In genomic region chr17:34099531-34099930, GRCm38 (mm10) we compare ENCODE assay signal across 27 mouse cellular contexts. TPM values are rescaled to one million over a fixed set of nuclear protein-coding genes. Genes with fewer than 3 reads are reported as not detected.
A peak's percentile ranks its signal among the peaks of the same experiment; 100 is the strongest.
DNase-seq lines count a peak whose midpoint lies in the region; ATAC-seq and TF ChIP-seq lines count a peak whose summit lies in the region.
"Had no signal": no experiment of that assay in that cellular context is flagged by ENCODE, and none has a peak within 500 bp of the region (broad histone marks: within the 10 kb centered on the region; RNA-seq: fewer than 3 reads in every experiment).

No protein-coding gene starts in this region.

- peaks cover 22% of the 10 kb centered on the region for H3K4me1 ChIP-seq in limb, embryonic 12.5 days (replicated peaks)
- 0 out of 2 replicates have a peak, but pooled peaks cover 6% of the 10 kb centered on the region for H3K4me1 ChIP-seq in limb, embryonic 10.5 days
- H3K4me1 ChIP-seq in intestine, postnatal 0 days (replicated peaks; ENCODE audit: control insufficient read depth, insufficient read depth, low read length) = 0 out of 2 replicates have a peak, but pooled peaks cover 7% of the 10 kb centered on the region
- H3K4me1 ChIP-seq: heart, embryonic 12.5 days had no signal

- no peak overlapping the region for H3K4me2 ChIP-seq in limb, embryonic 12.5 days
- H3K4me2 ChIP-seq in intestine, postnatal 0 days (replicated peaks; ENCODE audit: low read depth) = peak overlapping the region; percentile 30
- H3K4me2 ChIP-seq: heart, embryonic 12.5 days; hindbrain, embryonic 13.5 days; liver, embryonic 15.5 days; lung, embryonic 15.5 days; midbrain, embryonic 13.5 days; neural tube, embryonic 15.5 days had no signal

- no peak for DNase-seq in limb, embryonic 10.5 days (ENCODE audit: low spot score)
- peak; percentile 64 for DNase-seq in kidney, adult 9 months
- peak; percentile 64 to 70 for DNase-seq in kidney, postnatal 36 days
- no peak for DNase-seq in ovary, postnatal 36 days (ENCODE audit: low spot score)
- no peak for DNase-seq in adrenal gland, postnatal 36 days
- DNase-seq: adrenal gland, postnatal 25 days; cerebellum, adult 8-10 months; cerebellum, postnatal 25 days; heart, adult 2 months; heart, postnatal 4 days; layer of hippocampus, adult 9-11 months; right cerebral cortex, postnatal 25 days; thymus, postnatal 25 days had no signal

- peak overlapping the region; percentile 29; the same call in 1 of the 2 replicates for H3K27ac ChIP-seq in limb, embryonic 12.5 days
- H3K27ac ChIP-seq in limb, embryonic 10.5 days = no peak overlapping the region
- no peak overlapping the region for H3K27ac ChIP-seq in intestine, postnatal 0 days (ENCODE audit: low read depth, low read length)
- H3K27ac ChIP-seq: heart, adult 2 months; hindbrain, embryonic 13.5 days; liver, embryonic 15.5 days; lung, embryonic 15.5 days; macrophage; midbrain, embryonic 13.5 days; neural tube, embryonic 15.5 days had no signal

- TF ChIP-seq CTCF in intestine, postnatal 0 days (IDR thresholded peaks at IDR 0.05; ENCODE audit: low read depth) = no peak

- WGBS in limb, embryonic 12.5 days = 34% methylated on average over 5 of the region's 5 CpGs
- 71% methylated on average over 5 of the region's 5 CpGs for WGBS in limb, embryonic 10.5 days
- 33% methylated on average over 5 of the region's 5 CpGs for WGBS in intestine, postnatal 0 days

- H3K4me3 ChIP-seq in limb, embryonic 12.5 days (replicated peaks) = no peak overlapping the region
- no peak overlapping the region for H3K4me3 ChIP-seq in limb, embryonic 10.5 days
- H3K4me3 ChIP-seq in intestine, postnatal 0 days (ENCODE audit: low read depth, low read length) = no peak overlapping the region
- H3K4me3 ChIP-seq: heart, adult 2 months; heart, embryonic 12.5 days; hindbrain, embryonic 13.5 days; liver, embryonic 15.5 days; lung, embryonic 15.5 days; midbrain, embryonic 13.5 days; neural tube, embryonic 15.5 days had no signal

- H3K9ac ChIP-seq in limb, embryonic 12.5 days (replicated peaks) = no peak overlapping the region
- H3K9ac ChIP-seq in intestine, postnatal 0 days (ENCODE audit: low read depth, low read length) = no peak overlapping the region
- H3K9ac ChIP-seq: heart, embryonic 12.5 days; hindbrain, embryonic 13.5 days; liver, embryonic 15.5 days; lung, embryonic 15.5 days; midbrain, embryonic 13.5 days; neural tube, embryonic 15.5 days had no signal

- no peaks in the 10 kb centered on the region for H3K9me3 ChIP-seq in limb, embryonic 12.5 days
- H3K9me3 ChIP-seq in limb, embryonic 10.5 days (replicated peaks) = no peaks in the 10 kb centered on the region
- H3K9me3 ChIP-seq in intestine, postnatal 0 days (ENCODE audit: control insufficient read depth) = no peaks in the 10 kb centered on the region
- H3K9me3 ChIP-seq: heart, embryonic 12.5 days; hindbrain, embryonic 13.5 days; liver, embryonic 15.5 days; lung, embryonic 15.5 days; midbrain, embryonic 13.5 days; neural tube, embryonic 15.5 days had no signal

- no peaks in the 10 kb centered on the region for H3K36me3 ChIP-seq in limb, embryonic 12.5 days
- H3K36me3 ChIP-seq in limb, embryonic 10.5 days = no peaks in the 10 kb centered on the region
- no peaks in the 10 kb centered on the region for H3K36me3 ChIP-seq in intestine, postnatal 0 days (ENCODE audit: control insufficient read depth, insufficient read depth)
- H3K36me3 ChIP-seq: heart, embryonic 12.5 days; hindbrain, embryonic 13.5 days; liver, embryonic 15.5 days; lung, embryonic 15.5 days; midbrain, embryonic 13.5 days; neural tube, embryonic 15.5 days had no signal

- H3K27me3 ChIP-seq in limb, embryonic 12.5 days = peaks cover 7% of the 10 kb centered on the region; the same call in 1 of the 2 replicates
- H3K27me3 ChIP-seq in limb, embryonic 10.5 days (ENCODE audit: low read depth, poor library complexity, severe bottlenecking) = peaks cover 10% of the 10 kb centered on the region; the same call in 1 of the 2 replicates
- H3K27me3 ChIP-seq in intestine, postnatal 0 days (replicated peaks; ENCODE audit: control insufficient read depth, insufficient read depth, low read length) = no peaks in the 10 kb centered on the region
- H3K27me3 ChIP-seq: hindbrain, embryonic 13.5 days; lung, embryonic 15.5 days; neural tube, embryonic 15.5 days had no signal

- no peak for ATAC-seq in limb, embryonic 12.5 days (ENCODE audit: insufficient number of reproducible peaks, insufficient read depth, low FRiP score, low TSS enrichment, low read depth)
- no peak for ATAC-seq in intestine, postnatal 0 days
- ATAC-seq: forebrain, embryonic 16.5 days; midbrain, embryonic 13.5 days had no signal

RNA-seq across cellular contexts. Expression of gene H2-Oa, which starts 7.4 kb away (rescaled TPM):
- 0.71 and 0.86 TPM in 2 replicates for polyA plus RNA-seq in limb, embryonic 12.5 days (2016; fragmentation: Nextera tagmentation; extraction: Ambion mirVana)
- polyA plus RNA-seq in limb, embryonic 10.5 days (2016; fragmentation: Nextera tagmentation; extraction: Ambion mirVana) = 0.31 and 0.66 TPM in 2 replicates
- polyA plus RNA-seq in intestine, postnatal 0 days (2015; fragmentation: Nextera tagmentation; extraction: Ambion mirVana) = 0.25 and 0.90 TPM in 2 replicates
- not detected for total RNA-seq in adrenal gland, postnatal 36 days (2021)
- total RNA-seq: gastrocnemius, adult 8-10 months; gastrocnemius, postnatal 4 days; heart, postnatal 4 days had no signal
- polyA plus RNA-seq: heart, postnatal 0 days; hindbrain, embryonic 13.5 days; midbrain, embryonic 13.5 days had no signal

RNA-seq across cellular contexts. Expression of gene H2-DMa, which starts 19.8 kb away (rescaled TPM):
- polyA plus RNA-seq in limb, embryonic 12.5 days (2016; fragmentation: Nextera tagmentation; extraction: Ambion mirVana) = 11.1 and 13.2 TPM in 2 replicates
- polyA plus RNA-seq in limb, embryonic 10.5 days (2016; fragmentation: Nextera tagmentation; extraction: Ambion mirVana) = 4.2 and 5.3 TPM in 2 replicates
- polyA plus RNA-seq in intestine, postnatal 0 days (2015; fragmentation: Nextera tagmentation; extraction: Ambion mirVana) = 15.2 and 16.7 TPM in 2 replicates
- 10 to 100 TPM; 11.4 to 12.7 TPM for total RNA-seq in adrenal gland, postnatal 36 days (2021)

RNA-seq across cellular contexts. Expression of gene Brd2, which starts 22.9 kb away (rescaled TPM):
- 129 and 134 TPM in 2 replicates for polyA plus RNA-seq in limb, embryonic 12.5 days (2016; fragmentation: Nextera tagmentation; extraction: Ambion mirVana)
- polyA plus RNA-seq in limb, embryonic 10.5 days (2016; fragmentation: Nextera tagmentation; extraction: Ambion mirVana) = 140 and 145 TPM in 2 replicates
- polyA plus RNA-seq in intestine, postnatal 0 days (2015; fragmentation: Nextera tagmentation; extraction: Ambion mirVana) = 51.8 and 60.0 TPM in 2 replicates
- 100 to 1,000 TPM; 213 to 224 TPM for total RNA-seq in adrenal gland, postnatal 36 days (2021)

RNA-seq across cellular contexts. Expression of gene H2-DMb2, which starts 43.6 kb away (rescaled TPM):
- polyA plus RNA-seq in limb, embryonic 12.5 days (2016; fragmentation: Nextera tagmentation; extraction: Ambion mirVana) = 0.30 and 0.32 TPM in 2 replicates
- polyA plus RNA-seq in limb, embryonic 10.5 days (2016; fragmentation: Nextera tagmentation; extraction: Ambion mirVana) = 0.18 and 0.40 TPM in 2 replicates
- 0.97 and 0.98 TPM in 2 replicates for polyA plus RNA-seq in intestine, postnatal 0 days (2015; fragmentation: Nextera tagmentation; extraction: Ambion mirVana)
- 1 to 10 TPM in 1 of 2 experiments, under 1 TPM in 1; 0.72 to 2.2 TPM for total RNA-seq in adrenal gland, postnatal 36 days (2021)
- polyA plus RNA-seq: embryonic facial prominence, embryonic 11.5 days; heart, embryonic 12.5 days had no signal

RNA-seq across cellular contexts. Expression of gene H2-DMb1, which starts 53.3 kb away (rescaled TPM):
- polyA plus RNA-seq in limb, embryonic 12.5 days (2016; fragmentation: Nextera tagmentation; extraction: Ambion mirVana) = 1.2 and 1.3 TPM in 2 replicates
- polyA plus RNA-seq in limb, embryonic 10.5 days (2016; fragmentation: Nextera tagmentation; extraction: Ambion mirVana) = 0.18 and 0.51 TPM in 2 replicates
- polyA plus RNA-seq in intestine, postnatal 0 days (2015; fragmentation: Nextera tagmentation; extraction: Ambion mirVana) = 5.1 and 6.4 TPM in 2 replicates
- total RNA-seq in adrenal gland, postnatal 36 days (2021) = 1 to 10 TPM; 3.5 to 6.0 TPM

Comparison
In these comparisons a context has a peak if more than half of its experiments do, and no peak if none do; other contexts are left out.
1. DNase-seq: peak in kidney, adult 9 months (single experiment) and kidney, postnatal 36 days (2 of 2); none in limb, embryonic 10.5 days (single experiment), ovary, postnatal 36 days (single experiment) and adrenal gland, postnatal 36 days (0 of 2).